Mouse (Mus musculus) forebrain, embryonic 12.5 days (tissue): ENCODE measurements around the gene Kif6. TPM values are rescaled to one million over a fixed set of nuclear protein-coding genes. Genes with fewer than 3 reads are reported as not detected.

Source experiments
- ATAC-seq: fragments of 200-750 bp; cut with Nextera tagmentation; 2 replicates; pipeline ENCODE4 v1.8.0; 2017; ENCODE audit warnings: moderate TSS enrichment; ENCODE audit not compliant: low FRiP score
- H3K27ac ChIP-seq: fragments of 300-500 bp; sonication (generic); 2 replicates; pipeline ENCODE4 v1.5.1; 2016; ENCODE audit warnings: mild to moderate bottlenecking
- H3K27me3 ChIP-seq: fragments of 300-500 bp; sonication (generic); 2 replicates; pipeline ENCODE4 v1.6.1; 2016; ENCODE audit warnings: mild to moderate bottlenecking
- H3K36me3 ChIP-seq: fragments of 300-500 bp; sonication (generic); replicated peaks from 2 replicates; pipeline ENCODE4 v1.6.1; 2016; ENCODE audit warnings: mild to moderate bottlenecking
- H3K4me1 ChIP-seq: fragments of 300-500 bp; sonication (generic); 2 replicates; pipeline ENCODE4 v1.6.1; 2016
- H3K4me2 ChIP-seq: fragments of 300-500 bp; sonication (generic); 2 replicates; pipeline ENCODE4 v1.6.1; 2016; ENCODE audit warnings: mild to moderate bottlenecking, moderate library complexity
- H3K4me3 ChIP-seq: fragments of 300-500 bp; sonication (generic); replicated peaks from 2 replicates; pipeline ENCODE4 v1.5.1; 2016; ENCODE audit warnings: mild to moderate bottlenecking
- H3K9ac ChIP-seq: fragments of 300-500 bp; sonication (generic); 2 replicates; pipeline ENCODE4 v1.6.1; 2016; ENCODE audit warnings: mild to moderate bottlenecking
- H3K9me3 ChIP-seq: fragments of 300-500 bp; sonication (generic); 2 replicates; pipeline ENCODE4 v1.6.1; 2016
- WGBS: fragments of 180-500 bp; shearing (Covaris S2); methylation state at CpG from one replicate; pipeline ENCODE4 v1.1.7; 2016; 5-methylcytosine and 5-hydroxymethylcytosine counted together
- polyA plus RNA-seq: library from polyadenylated mRNA; unstranded; fragments of >200 nt; fragmentation: Nextera tagmentation; extraction: Ambion mirVana; gene quantifications from 2 replicates; pipeline ENCODE4 v1.2.1, GENCODE M21; 2016

Gene Kif6
- polyA plus RNA-seq, 1 experiment from 2014 or later: 3.1 TPM

GRCm38 (mm10) chr17:49851210-49851609, 236.3 kb downstream of the Kif6 start:
- H3K4me1 ChIP-seq: peaks cover 6% of the 10 kb centered on the region
- no peak overlapping the region for H3K4me3 ChIP-seq
- H3K4me2 ChIP-seq: no peak overlapping the region
- no peak for ATAC-seq
- H3K9ac ChIP-seq: no peak overlapping the region
- no peaks in the 10 kb centered on the region for H3K9me3 ChIP-seq
- H3K27ac ChIP-seq: no peak overlapping the region
- H3K27me3 ChIP-seq: no peaks in the 10 kb centered on the region
- 89% methylated on average over 3 of the region's 3 CpGs for WGBS
- H3K36me3 ChIP-seq: no peaks in the 10 kb centered on the region

GRCm38 (mm10) chr17:49852183-49852582, 237.2 kb downstream of the Kif6 start:
- H3K4me3 ChIP-seq: no peak overlapping the region
- ATAC-seq: no peak
- H3K27ac ChIP-seq: no peak overlapping the region
- no peaks in the 10 kb centered on the region for H3K36me3 ChIP-seq
- peaks cover 6% of the 10 kb centered on the region for H3K4me1 ChIP-seq
- H3K27me3 ChIP-seq: no peaks in the 10 kb centered on the region
- H3K9ac ChIP-seq: no peak overlapping the region
- whole genome bisulfite sequencing: 84% methylated on average over 3 of the region's 3 CpGs
- H3K4me2 ChIP-seq: no peak overlapping the region
- no peaks in the 10 kb centered on the region for H3K9me3 ChIP-seq

DNA sequence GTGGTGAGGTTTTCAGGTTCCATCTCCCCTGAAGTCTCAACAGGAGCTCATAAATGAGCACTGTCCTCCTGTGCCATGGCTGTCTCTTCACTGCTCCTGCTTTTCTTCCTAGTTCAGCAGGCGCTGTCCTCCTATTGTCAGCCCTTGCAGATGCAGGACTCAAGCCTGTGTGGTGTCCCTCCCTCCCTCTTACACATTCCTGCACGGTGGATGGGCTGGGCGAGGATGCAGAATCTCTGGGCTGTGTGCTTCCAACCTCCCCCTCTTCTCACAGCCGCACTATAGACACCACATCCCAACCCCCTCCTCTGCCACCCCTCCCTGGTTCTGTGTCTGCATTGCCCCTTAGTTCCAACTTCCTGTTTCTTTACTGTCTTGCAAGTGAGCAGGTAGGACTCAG, 240.8 kb downstream of the Kif6 start:
- Histone ChIP-seq H3K27ac (0 out of 2 replicates have a peak overlapping the region, but pooled peaks have one; percentile 13), H3K4me3 (no peak overlapping the region), H3K27me3 (no peaks in the 10 kb centered on the region), H3K4me1 (peaks cover 6% of the 10 kb centered on the region), H3K9ac (no peak overlapping the region), H3K36me3 (no peaks in the 10 kb centered on the region), H3K9me3 (no peaks in the 10 kb centered on the region), H3K4me2 (no peak overlapping the region)
- WGBS: 40% methylated on average over 4 of the region's 4 CpGs
- 0 out of 2 replicates have a peak, but pooled peaks have one; percentile 51 for ATAC-seq

- 84% methylated on average over 10 of the region's 10 CpGs for WGBS
- H3K36me3 ChIP-seq: no peaks in the 10 kb centered on the region
- H3K27ac ChIP-seq: no peak overlapping the region
- H3K9me3 ChIP-seq: no peaks in the 10 kb centered on the region
- no peaks in the 10 kb centered on the region for H3K27me3 ChIP-seq
- H3K4me3 ChIP-seq: no peak overlapping the region
- no peak for ATAC-seq
- no peak overlapping the region for H3K9ac ChIP-seq
- no peak overlapping the region for H3K4me2 ChIP-seq
- H3K4me1 ChIP-seq: peaks cover 22% of the 10 kb centered on the region
These were observed 245.3 kb downstream of the Kif6 start for GRCm38 (mm10) chr17:49860057-49860816.

- H3K4me2 ChIP-seq: no peak overlapping the region
- H3K4me3 ChIP-seq: no peak overlapping the region
- 0 out of 2 replicates have a peak, but pooled peaks cover 2% of the 10 kb centered on the region for H3K27me3 ChIP-seq
- 31% methylated on average over 5 of the region's 5 CpGs for WGBS
- 0 out of 2 replicates have a peak overlapping the region, but pooled peaks have one; percentile 21 for H3K27ac ChIP-seq
- ATAC-seq: no peak
- no peaks in the 10 kb centered on the region for H3K36me3 ChIP-seq
- no peak overlapping the region for H3K9ac ChIP-seq
- peaks cover 26% of the 10 kb centered on the region for H3K4me1 ChIP-seq
- H3K9me3 ChIP-seq: no peaks in the 10 kb centered on the region
These were observed 248.7 kb downstream of the Kif6 start for GRCm38 (mm10) chr17:49863597-49863996.

DNA sequence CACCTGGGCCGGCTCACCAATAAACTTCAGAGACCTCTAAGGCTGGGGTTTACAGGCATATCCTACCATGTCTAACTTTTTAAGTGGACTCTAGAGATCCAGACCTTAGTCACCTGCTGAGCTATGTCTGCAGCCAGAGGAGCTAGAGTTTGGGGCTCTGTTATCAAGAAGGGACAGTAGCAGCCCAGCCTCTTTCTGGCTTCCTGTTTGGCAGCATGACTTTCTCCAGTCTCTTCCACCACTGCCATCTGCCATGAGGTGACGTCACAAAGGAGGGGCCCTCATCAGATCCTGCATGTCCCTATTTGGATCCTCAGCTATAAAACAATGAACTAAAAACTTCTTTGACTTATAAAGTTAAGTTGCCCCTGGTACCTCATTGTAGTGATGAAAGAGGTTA, 250.7 kb downstream of the Kif6 start:
- ATAC-seq: no peak
- Histone ChIP-seq H3K27me3 (0 out of 2 replicates have a peak, but pooled peaks cover 2% of the 10 kb centered on the region), H3K9me3 (no peaks in the 10 kb centered on the region), H3K36me3 (no peaks in the 10 kb centered on the region), H3K27ac (no peak overlapping the region), H3K4me2 (no peak overlapping the region), H3K9ac (no peak overlapping the region), H3K4me3 (no peak overlapping the region), H3K4me1 (peaks cover 26% of the 10 kb centered on the region)
- WGBS: 92% methylated on average over 2 of the region's 2 CpGs

- H3K27me3 ChIP-seq: 0 out of 2 replicates have a peak, but pooled peaks cover 2% of the 10 kb centered on the region
- H3K9ac ChIP-seq: no peak overlapping the region
- no peak for ATAC-seq
- H3K4me2 ChIP-seq: no peak overlapping the region
- H3K36me3 ChIP-seq: no peaks in the 10 kb centered on the region
- peak overlapping the region; percentile 58; the same call in 1 of the 2 replicates for H3K27ac ChIP-seq
- WGBS: 64% methylated on average over 8 of the region's 8 CpGs
- H3K4me3 ChIP-seq: no peak overlapping the region
- H3K9me3 ChIP-seq: no peaks in the 10 kb centered on the region
- peaks cover 26% of the 10 kb centered on the region for H3K4me1 ChIP-seq
These were observed 251.8 kb downstream of the Kif6 start for GRCm38 (mm10) chr17:49866653-49867215.

GRCm38 (mm10) chr17:49867321-49868137, 252.6 kb downstream of the Kif6 start:
- Histone ChIP-seq H3K27me3 (0 out of 2 replicates have a peak, but pooled peaks cover 2% of the 10 kb centered on the region), H3K9me3 (no peaks in the 10 kb centered on the region), H3K27ac (peak overlapping the region; percentile 58; the same call in 1 of the 2 replicates), H3K36me3 (no peaks in the 10 kb centered on the region), H3K9ac (no peak overlapping the region), H3K4me3 (no peak overlapping the region), H3K4me2 (no peak overlapping the region), H3K4me1 (peaks cover 26% of the 10 kb centered on the region)
- ATAC-seq: peak; percentile 50; the same call in 1 of the 2 replicates
- 20% methylated on average over 13 of the region's 13 CpGs for WGBS

DNA sequence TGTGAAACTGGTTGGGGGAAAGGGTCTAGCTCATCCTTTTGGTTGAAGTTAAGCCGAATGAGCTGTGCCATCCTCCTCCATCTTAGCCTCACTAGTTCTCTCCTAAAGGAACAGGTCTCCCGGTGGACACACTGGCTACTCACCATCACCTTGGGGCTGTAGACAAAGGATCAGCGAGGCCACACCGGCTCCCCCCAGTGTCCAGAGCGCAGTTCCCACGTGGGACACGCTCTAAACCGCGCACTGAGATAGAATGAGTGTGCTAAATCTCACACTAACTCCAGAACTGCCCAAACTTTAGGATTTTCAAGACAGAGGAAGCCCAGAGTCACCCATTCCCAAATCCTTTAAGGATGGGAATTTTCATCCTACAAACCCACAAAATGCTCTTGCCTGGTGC, 254.3 kb downstream of the Kif6 start:
- Histone ChIP-seq H3K9ac (no peak overlapping the region), H3K27me3 (0 out of 2 replicates have a peak, but pooled peaks cover 2% of the 10 kb centered on the region), H3K4me2 (no peak overlapping the region), H3K27ac (no peak overlapping the region), H3K36me3 (no peaks in the 10 kb centered on the region), H3K4me1 (peaks cover 11% of the 10 kb centered on the region), H3K4me3 (no peak overlapping the region), H3K9me3 (no peaks in the 10 kb centered on the region)
- no peak for ATAC-seq
- 81% methylated on average over 9 of the region's 9 CpGs for WGBS

- H3K4me1 ChIP-seq: peaks cover 22% of the 10 kb centered on the region
These were observed 257.4 kb downstream of the Kif6 start for GRCm38 (mm10) chr17:49872305-49872704.

DNA sequence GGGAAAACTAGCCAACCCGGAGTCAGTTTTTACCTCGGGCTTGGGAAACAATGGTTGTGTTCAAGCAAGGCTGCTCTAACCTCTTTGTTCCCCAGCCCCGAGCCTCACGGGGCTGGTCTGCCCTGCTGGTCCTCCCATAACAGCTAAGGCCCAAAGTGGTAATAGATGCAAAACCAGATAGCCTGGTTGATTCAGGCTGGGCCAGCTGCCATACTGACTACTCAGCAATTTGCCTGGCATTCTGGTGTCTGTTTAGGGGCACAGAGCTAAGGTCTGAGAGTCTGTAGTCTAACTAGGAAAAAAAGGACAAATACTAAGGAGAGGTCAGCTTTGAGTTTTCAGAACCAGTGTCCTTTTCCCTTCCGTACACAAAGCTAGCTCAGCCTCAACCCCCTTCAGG, 259.8 kb downstream of the Kif6 start:
- no peak overlapping the region for H3K4me2 ChIP-seq
- WGBS: 77% methylated on average over 5 of the region's 5 CpGs
- H3K36me3 ChIP-seq: no peaks in the 10 kb centered on the region
- no peaks in the 10 kb centered on the region for H3K27me3 ChIP-seq
- no peak overlapping the region for H3K9ac ChIP-seq
- no peaks in the 10 kb centered on the region for H3K9me3 ChIP-seq
- H3K4me1 ChIP-seq: peaks cover 16% of the 10 kb centered on the region
- ATAC-seq: no peak
- no peak overlapping the region for H3K27ac ChIP-seq
- no peak overlapping the region for H3K4me3 ChIP-seq

More at GRCm38 (mm10) chr17:49872305-49872704, 257.4 kb downstream of the Kif6 start:
- Histone ChIP-seq H3K4me3 (no peak overlapping the region), H3K9ac (no peak overlapping the region), H3K4me2 (no peak overlapping the region), H3K9me3 (no peaks in the 10 kb centered on the region), H3K27me3 (no peaks in the 10 kb centered on the region), H3K27ac (no peak overlapping the region), H3K36me3 (no peaks in the 10 kb centered on the region)
- 56% methylated on average over 2 of the region's 2 CpGs for WGBS
- no peak for ATAC-seq

DNA sequence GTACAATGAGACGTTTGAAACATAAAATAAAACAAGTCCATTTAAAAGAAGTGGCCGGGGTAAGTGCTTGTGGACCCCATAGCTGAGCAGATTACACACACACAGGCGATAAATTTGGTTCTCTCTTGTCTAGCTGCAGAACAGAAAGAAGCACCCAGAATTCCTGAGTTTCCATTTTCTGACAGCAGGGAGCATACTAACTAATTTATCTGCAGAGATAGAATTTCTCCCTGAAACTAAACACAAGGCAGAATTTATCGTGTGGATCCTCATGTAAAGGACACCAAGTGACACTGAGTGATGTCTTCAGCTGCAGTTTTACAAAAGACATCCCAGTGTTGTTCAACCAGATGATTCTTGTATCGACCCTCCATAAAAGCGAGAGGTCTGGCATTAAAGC, 260.5 kb downstream of the Kif6 start:
- ATAC-seq: no peak
- Histone ChIP-seq H3K4me1 (peaks cover 16% of the 10 kb centered on the region), H3K36me3 (no peaks in the 10 kb centered on the region), H3K9me3 (no peaks in the 10 kb centered on the region), H3K27ac (no peak overlapping the region), H3K9ac (no peak overlapping the region), H3K27me3 (no peaks in the 10 kb centered on the region), H3K4me3 (no peak overlapping the region), H3K4me2 (no peak overlapping the region)
- 70% methylated on average over 6 of the region's 6 CpGs for WGBS
